Mouse (Mus musculus): ENCODE results near the gene Adprh.
A peak's percentile ranks its signal among the peaks of the same experiment; 100 is the strongest.

The Adprh gene

GRCm38 (mm10) chr16:38442216-38442615, 10.3 kb downstream of the Adprh start:
- DNase-seq (ENCODE audit: low spot score in 2 of 2), result no peak

GRCm38 (mm10) chr16:38441611-38442010, 10.9 kb downstream of the Adprh start:
- DNase-seq (ENCODE audit: low spot score in 2 of 2), result no peak

- DNase-seq (ENCODE audit: low spot score in 2 of 2), result no peak
Observed at GRCm38 (mm10) chr16:38440403-38440802, 12.1 kb downstream of the Adprh start.

- no peak for DNase-seq (ENCODE audit: low spot score in 2 of 2)
Observed at GRCm38 (mm10) chr16:38439190-38439589, 13.3 kb downstream of the Adprh start.

- no peak for DNase-seq (ENCODE audit: low spot score in 2 of 2)
Observed at GRCm38 (mm10) chr16:38434295-38434795, 18.2 kb downstream of the Adprh start.

GRCm38 (mm10) chr16:38433514-38433913, 19.0 kb downstream of the Adprh start:
- DNase-seq (ENCODE audit: low spot score in 2 of 2), result no peak

GRCm38 (mm10) chr16:38432498-38433425, 19.7 kb downstream of the Adprh start, which contains the start of gene Pla1a:
Gene Pla1a (minus strand): TSS chr16:38433145.
- no peak for DNase-seq (ENCODE audit: low spot score in 2 of 2)

GRCm38 (mm10) chr16:38431446-38432185, 20.9 kb downstream of the Adprh start:
- no peak for DNase-seq (ENCODE audit: low spot score in 2 of 2)

- no peak for DNase-seq (ENCODE audit: low spot score in 2 of 2)
Observed at GRCm38 (mm10) chr16:38425799-38426198, 26.7 kb downstream of the Adprh start.

GRCm38 (mm10) chr16:38425374-38425773, 27.1 kb downstream of the Adprh start:
- DNase-seq (ENCODE audit: low spot score in 2 of 2), result no peak

GRCm38 (mm10) chr16:38414953-38415352, 37.5 kb downstream of the Adprh start:
- no peak for DNase-seq (ENCODE audit: low spot score in 2 of 2)

GRCm38 (mm10) chr16:38408416-38408815, 44.1 kb downstream of the Adprh start:
- no peak for DNase-seq (ENCODE audit: low spot score in 2 of 2)

GRCm38 (mm10) chr16:38407584-38407983, 44.9 kb downstream of the Adprh start:
- DNase-seq (ENCODE audit: low spot score in 2 of 2), result peak; percentile 47 to 49

- DNase-seq (ENCODE audit: low spot score in 2 of 2), result peak; percentile 19 to 47
Observed at GRCm38 (mm10) chr16:38406708-38407107, 45.8 kb downstream of the Adprh start.

GRCm38 (mm10) chr16:38406293-38406692, 46.2 kb downstream of the Adprh start:
- DNase-seq (ENCODE audit: low spot score in 2 of 2), result no peak

- DNase-seq (ENCODE audit: low spot score in 2 of 2), result peak; percentile 71 to 73
Observed at GRCm38 (mm10) chr16:38403639-38404038, 48.9 kb downstream of the Adprh start.

- no peak for DNase-seq (ENCODE audit: low spot score in 2 of 2)
Observed at GRCm38 (mm10) chr16:38401468-38401867, 51.0 kb downstream of the Adprh start.

- no peak for DNase-seq (ENCODE audit: low spot score in 2 of 2)
Observed at GRCm38 (mm10) chr16:38400311-38400960, 52.1 kb downstream of the Adprh start.

GRCm38 (mm10) chr16:38399531-38400231, 52.8 kb downstream of the Adprh start:
- DNase-seq (ENCODE audit: low spot score in 2 of 2), result peak; percentile 51 to 59

GRCm38 (mm10) chr16:38399076-38399475, 53.4 kb downstream of the Adprh start:
- DNase-seq (ENCODE audit: low spot score in 2 of 2), result peak; percentile 23 to 58

GRCm38 (mm10) chr16:38398266-38398665, 54.2 kb downstream of the Adprh start:
- no peak for DNase-seq (ENCODE audit: low spot score in 2 of 2)

Measured in natural killer cell, adult 2 months (primary cell).